Mouse (Mus musculus) liver, embryonic 16.5 days (tissue): Measurements from ENCODE around the gene Samd4b. TPM values are rescaled to one million over a fixed set of nuclear protein-coding genes. Genes with fewer than 3 reads are reported as not detected.
A peak's percentile ranks its signal among the peaks of the same experiment; 100 is the strongest.

ENCODE experiments used
- ATAC-seq: fragments of 200-750 bp; cut with Nextera tagmentation; 2 replicates; pipeline ENCODE4 v1.8.0; 2017; ENCODE audit warnings: low read depth, mild to moderate bottlenecking, moderate number of reproducible peaks, moderate library complexity
- H3K27ac ChIP-seq: fragments of 300-500 bp; sonication (generic); 2 replicates; pipeline ENCODE4 v1.5.1; 2014; ENCODE audit warnings: mild to moderate bottlenecking, low read length
- H3K27me3 ChIP-seq: fragments of 300-500 bp; sonication (generic); 2 replicates; pipeline ENCODE4 v1.6.1; 2014; ENCODE audit warnings: low read depth, low read length, mixed read lengths; ENCODE audit not compliant: control insufficient read depth, insufficient read depth
- H3K36me3 ChIP-seq: fragments of 300-500 bp; sonication (generic); 2 replicates; pipeline ENCODE4 v1.6.1; 2014; ENCODE audit warnings: mild to moderate bottlenecking; ENCODE audit not compliant: control insufficient read depth, insufficient read depth
- H3K4me1 ChIP-seq: fragments of 300-500 bp; sonication (generic); 2 replicates; pipeline ENCODE4 v1.6.1; 2014; ENCODE audit warnings: low read depth, low read length, mixed read lengths; ENCODE audit not compliant: control insufficient read depth
- H3K4me2 ChIP-seq: fragments of 300-500 bp; sonication (generic); 2 replicates; pipeline ENCODE4 v1.6.1; 2014; ENCODE audit warnings: low read depth, low read length, mixed read lengths
- H3K4me3 ChIP-seq: fragments of 300-500 bp; sonication (generic); 2 replicates; pipeline ENCODE4 v1.5.1; 2014; ENCODE audit warnings: low read depth, mild to moderate bottlenecking, low read length
- H3K9ac ChIP-seq: fragments of 300-500 bp; sonication (generic); 2 replicates; pipeline ENCODE4 v1.6.1; 2014; ENCODE audit warnings: low read depth, low read length
- H3K9me3 ChIP-seq: fragments of 300-500 bp; sonication (generic); replicated peaks from 2 replicates; pipeline ENCODE4 v1.6.1; 2016; ENCODE audit warnings: low read length; ENCODE audit not compliant: control insufficient read depth
- WGBS: fragments of 180-500 bp; shearing (Covaris S2); extraction: QIAGEN DNeasy Blood & Tissue Kit; methylation state at CpG from one replicate; pipeline ENCODE4 v1.1.7; 2014; ENCODE audit not compliant: insufficient replicate concordance; 5-methylcytosine and 5-hydroxymethylcytosine counted together
- polyA plus RNA-seq: library from polyadenylated mRNA; unstranded; fragments of >200 nt; fragmentation: Nextera tagmentation; extraction: Ambion mirVana; gene quantifications from 2 replicates; pipeline ENCODE4 v1.2.1, GENCODE M21; 2015

Samd4b gene
- polyA plus RNA-seq, 1 experiment from 2014 or later, result 3.5 TPM

DNA sequence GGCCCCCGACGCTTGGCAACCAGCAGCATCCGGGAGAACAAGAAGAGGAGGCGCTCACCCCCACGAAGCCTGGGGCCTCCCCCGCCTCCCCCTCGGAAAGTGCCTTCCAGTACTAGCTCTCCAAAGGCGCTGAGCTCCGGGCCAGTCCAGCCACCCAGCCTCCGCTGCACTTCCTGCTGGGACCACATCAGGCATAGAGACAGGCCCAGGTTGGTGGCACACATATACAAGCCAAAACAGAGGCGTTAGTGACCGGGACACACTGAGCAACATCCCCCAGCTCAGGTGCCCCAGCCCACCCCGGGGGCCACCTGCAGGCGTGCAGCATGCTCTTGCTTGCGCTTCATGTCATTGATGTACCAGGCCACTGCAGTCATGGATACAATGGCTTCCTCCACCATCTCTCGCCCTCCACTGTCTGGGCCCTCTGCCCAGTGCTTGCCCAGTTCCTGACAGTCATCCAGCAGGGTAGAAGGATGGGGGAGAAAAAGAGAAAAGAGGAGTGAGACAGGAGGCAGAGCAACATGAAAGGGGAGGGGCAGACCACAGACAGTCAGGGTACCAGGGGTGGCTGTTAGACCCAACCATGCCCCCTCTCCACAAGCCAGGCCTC is 230.2 kb downstream of the Samd4b start:
- Histone ChIP-seq H3K36me3 (no peaks in the 10 kb centered on the region), H3K9ac (no peak overlapping the region), H3K4me2 (no peak overlapping the region), H3K9me3 (no peaks in the 10 kb centered on the region), H3K4me3 (no peak overlapping the region), H3K4me1 (peaks cover 14% of the 10 kb centered on the region), H3K27ac (no peak overlapping the region), H3K27me3 (peaks cover 7% of the 10 kb centered on the region)
- 74% methylated on average over 16 of the region's 16 CpGs for WGBS
- ATAC-seq, result no peak

DNA sequence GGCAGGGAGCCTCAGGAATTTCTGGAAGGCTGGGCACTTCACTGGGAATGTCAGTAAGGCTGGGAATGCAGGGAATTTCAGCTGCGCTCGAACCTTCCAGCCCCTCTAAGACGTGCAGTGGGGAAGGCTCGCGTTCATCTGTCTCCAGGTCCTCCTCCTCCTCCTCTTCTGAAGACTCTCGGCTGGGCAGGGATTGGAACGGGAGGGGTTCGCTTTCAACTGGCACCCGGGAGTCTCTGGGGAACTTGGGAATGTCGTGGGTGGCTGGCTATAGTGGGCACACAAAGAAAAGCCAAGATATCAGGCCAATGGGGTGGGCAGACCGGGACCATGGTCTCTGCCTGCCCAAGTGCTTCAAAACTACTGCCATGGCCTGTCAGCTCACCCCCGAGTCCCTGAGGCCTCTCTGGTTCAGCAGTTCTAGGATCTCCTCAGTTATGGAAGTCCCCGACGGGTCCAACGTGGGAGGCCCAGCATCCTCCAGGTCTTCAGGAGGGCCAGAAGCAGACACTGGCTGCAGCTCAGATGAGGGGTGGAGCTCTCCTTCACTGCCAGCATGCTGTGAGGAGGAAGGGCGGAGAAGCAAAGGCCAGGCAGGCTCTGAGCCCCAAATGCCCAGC is 235.4 kb downstream of the Samd4b start:
- no peak overlapping the region for H3K4me2 ChIP-seq
- WGBS, result 74% methylated on average over 16 of the region's 16 CpGs
- H3K9ac ChIP-seq, result no peak overlapping the region
- no peak overlapping the region for H3K4me3 ChIP-seq
- no peak for ATAC-seq
- H3K4me1 ChIP-seq, result peaks cover 2% of the 10 kb centered on the region
- no peaks in the 10 kb centered on the region for H3K36me3 ChIP-seq
- H3K27me3 ChIP-seq, result no peaks in the 10 kb centered on the region
- no peak overlapping the region for H3K27ac ChIP-seq
- H3K9me3 ChIP-seq, result no peaks in the 10 kb centered on the region

DNA sequence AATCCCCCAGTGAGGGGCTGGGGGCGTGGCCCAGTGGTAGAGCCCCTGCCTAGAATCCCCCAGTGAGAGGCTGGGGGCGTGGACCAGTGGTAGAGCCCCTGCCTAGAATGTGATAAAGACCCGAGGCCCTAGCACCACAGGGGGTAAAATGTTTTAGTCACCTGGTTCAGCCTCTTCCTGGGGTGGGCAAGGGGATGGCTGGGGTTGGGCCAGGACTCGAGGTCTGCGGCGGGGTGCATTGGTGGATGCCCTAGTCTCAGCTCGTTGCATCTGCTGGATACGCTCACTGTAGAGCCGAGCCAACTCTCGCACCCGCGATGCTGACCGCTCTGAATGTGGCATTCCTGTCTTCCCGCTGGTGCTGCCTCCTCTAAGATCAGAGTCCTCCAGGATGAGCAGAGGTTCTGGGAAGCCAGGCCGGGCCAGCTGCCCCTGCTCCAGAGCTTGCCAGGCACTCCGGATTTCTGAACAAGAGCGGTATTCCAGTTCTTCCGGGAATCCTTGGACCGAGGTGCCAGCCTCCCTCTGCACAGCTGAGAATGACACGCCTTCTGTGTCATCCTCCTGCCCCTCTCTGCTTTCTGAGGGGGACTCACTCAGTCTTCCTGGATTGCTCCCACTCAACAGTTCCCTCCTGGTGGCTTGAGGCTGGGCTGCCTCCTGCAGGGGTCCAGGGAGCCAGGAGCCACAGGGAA is 236.2 kb downstream of the Samd4b start:
- ATAC-seq, result no peak
- H3K4me3 ChIP-seq, result no peak overlapping the region
- peaks cover 9% of the 10 kb centered on the region for H3K4me1 ChIP-seq
- no peaks in the 10 kb centered on the region for H3K36me3 ChIP-seq
- no peaks in the 10 kb centered on the region for H3K27me3 ChIP-seq
- WGBS, result 79% methylated on average over 20 of the region's 20 CpGs
- H3K27ac ChIP-seq, result no peak overlapping the region
- no peak overlapping the region for H3K9ac ChIP-seq
- no peaks in the 10 kb centered on the region for H3K9me3 ChIP-seq
- H3K4me2 ChIP-seq, result no peak overlapping the region

DNA sequence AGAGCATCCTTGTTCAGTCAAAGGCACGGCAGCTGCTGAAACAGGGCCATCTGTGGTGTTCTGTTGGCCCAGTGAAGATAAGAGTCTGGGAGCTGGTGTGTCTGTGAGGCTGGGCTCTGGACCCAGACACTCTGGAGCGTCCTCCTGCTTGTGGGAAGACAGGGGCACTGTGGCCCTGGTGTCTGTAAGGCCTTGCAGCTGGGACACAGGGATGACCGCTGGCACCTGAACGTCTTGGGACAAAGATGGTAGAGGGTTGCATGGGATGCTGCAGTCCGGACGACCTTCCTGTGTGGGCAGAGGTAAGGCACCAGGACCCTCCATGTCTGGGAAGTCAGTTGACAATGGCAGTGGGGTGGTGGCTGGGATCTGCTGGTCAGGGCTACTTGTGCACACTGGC is 237.7 kb downstream of the Samd4b start:
- H3K4me2 ChIP-seq, result no peak overlapping the region
- H3K27ac ChIP-seq, result no peak overlapping the region
- H3K4me1 ChIP-seq, result peaks cover 12% of the 10 kb centered on the region
- H3K9ac ChIP-seq, result no peak overlapping the region
- H3K9me3 ChIP-seq, result no peaks in the 10 kb centered on the region
- no peak overlapping the region for H3K4me3 ChIP-seq
- no peaks in the 10 kb centered on the region for H3K36me3 ChIP-seq
- 71% methylated on average over 6 of the region's 6 CpGs for WGBS
- no peak for ATAC-seq
- H3K27me3 ChIP-seq, result no peaks in the 10 kb centered on the region

DNA sequence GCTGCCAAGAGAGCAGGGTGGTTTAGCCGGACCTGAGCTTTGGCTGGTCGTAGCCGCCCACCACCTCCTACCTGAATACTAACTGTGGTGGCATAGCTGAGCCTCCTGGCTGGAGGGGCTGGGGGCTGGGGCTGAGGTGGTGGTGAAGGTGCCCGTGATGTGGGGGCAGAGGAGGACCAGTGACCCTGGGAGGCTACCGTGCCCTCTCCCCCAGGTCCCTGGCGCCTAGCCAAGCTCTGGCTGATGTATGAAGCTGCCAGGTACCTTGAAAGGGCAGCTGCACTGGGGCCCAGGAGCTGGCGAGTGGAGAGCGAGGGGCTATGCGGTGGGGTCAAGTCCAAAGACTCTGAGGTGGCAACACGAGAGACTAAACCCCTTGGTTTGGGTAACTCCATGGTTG is 238.1 kb downstream of the Samd4b start:
- no peaks in the 10 kb centered on the region for H3K27me3 ChIP-seq
- 78% methylated on average over 10 of the region's 10 CpGs for WGBS

DNA sequence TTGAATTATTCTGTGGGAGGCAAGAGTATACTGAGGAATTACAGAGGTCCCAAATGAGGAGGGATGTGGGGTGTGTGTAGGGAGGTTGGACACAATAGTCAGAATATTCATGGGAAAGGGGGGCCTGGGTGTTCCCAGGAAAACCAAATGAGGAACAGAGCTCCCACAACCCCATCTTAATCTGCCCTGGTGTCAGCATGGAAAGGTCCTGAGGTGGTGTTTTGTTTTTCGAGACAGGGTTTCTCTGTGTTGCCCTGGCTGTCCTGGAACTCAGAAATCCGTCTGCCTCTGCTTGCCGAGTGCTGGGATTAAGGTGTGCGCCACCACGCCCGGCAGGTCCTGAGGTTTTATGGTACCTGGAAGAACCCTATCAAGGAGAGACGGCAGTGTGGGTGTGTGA is 239.5 kb downstream of the Samd4b start:
- Histone ChIP-seq H3K4me2 (no peak overlapping the region), H3K4me3 (no peak overlapping the region), H3K36me3 (peaks cover 10% of the 10 kb centered on the region), H3K9me3 (no peaks in the 10 kb centered on the region), H3K27me3 (no peaks in the 10 kb centered on the region), H3K4me1 (peaks cover 12% of the 10 kb centered on the region), H3K27ac (peak overlapping the region; percentile 16), H3K9ac (no peak overlapping the region)
- ATAC-seq, result no peak
- WGBS, result 62% methylated on average over 7 of the region's 7 CpGs

More for the DNA sequence above, 238.1 kb downstream of the Samd4b start:
- H3K9me3 ChIP-seq, result no peaks in the 10 kb centered on the region
- no peak overlapping the region for H3K4me3 ChIP-seq
- no peak for ATAC-seq
- H3K27ac ChIP-seq, result no peak overlapping the region
- no peak overlapping the region for H3K4me2 ChIP-seq
- H3K4me1 ChIP-seq, result peaks cover 12% of the 10 kb centered on the region
- H3K36me3 ChIP-seq, result no peaks in the 10 kb centered on the region
- no peak overlapping the region for H3K9ac ChIP-seq

DNA sequence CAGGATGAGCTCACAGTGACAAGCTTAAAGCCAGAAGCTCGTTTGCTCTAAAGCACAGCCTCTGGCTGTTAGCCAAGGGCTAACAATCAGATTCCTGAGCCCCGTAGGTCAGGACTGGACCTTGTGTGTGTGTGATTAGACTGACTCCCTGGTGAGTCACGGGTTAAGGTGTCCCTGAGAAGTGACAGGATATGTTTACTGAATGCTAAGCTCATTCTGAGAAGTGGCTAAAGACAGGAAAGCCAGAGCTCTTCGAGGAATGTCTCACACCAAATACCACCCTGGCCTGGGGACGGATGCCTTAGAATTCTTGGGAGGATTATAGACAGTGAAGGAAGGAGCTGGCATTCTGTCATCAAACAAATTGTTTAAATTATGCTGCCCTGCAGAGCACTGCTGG is 240.0 kb downstream of the Samd4b start:
- H3K4me3 ChIP-seq, result no peak overlapping the region
- H3K9ac ChIP-seq, result no peak overlapping the region
- peak overlapping the region; percentile 21 for H3K4me2 ChIP-seq
- H3K9me3 ChIP-seq, result no peaks in the 10 kb centered on the region
- peak; percentile 57 for ATAC-seq
- 14% methylated on average over 5 of the region's 5 CpGs for WGBS
- no peaks in the 10 kb centered on the region for H3K27me3 ChIP-seq
- H3K36me3 ChIP-seq, result peaks cover 14% of the 10 kb centered on the region
- peak overlapping the region; percentile 16 for H3K27ac ChIP-seq
- H3K4me1 ChIP-seq, result peaks cover 17% of the 10 kb centered on the region

DNA sequence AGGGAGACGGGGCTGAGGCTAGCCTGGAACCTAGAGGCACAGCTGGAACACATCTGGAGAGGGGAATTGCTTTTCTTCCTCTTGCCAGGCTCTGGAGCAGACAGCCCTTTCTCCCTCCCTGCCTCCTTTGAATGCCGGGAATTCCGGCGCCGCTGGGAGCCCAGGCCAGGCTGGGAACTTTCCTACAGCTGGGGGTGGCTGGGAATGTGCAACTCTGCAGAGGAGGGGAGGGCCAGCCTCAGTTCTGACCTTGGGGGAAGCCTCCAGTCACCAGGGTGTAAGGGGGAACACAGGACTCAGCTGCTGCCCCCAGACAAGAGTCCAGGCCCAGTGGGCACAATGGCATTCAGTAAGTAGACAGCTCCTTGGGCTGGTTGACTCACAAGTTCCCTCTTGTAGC is 241.0 kb downstream of the Samd4b start:
- Histone ChIP-seq H3K36me3 (peaks cover 21% of the 10 kb centered on the region), H3K4me2 (no peak overlapping the region)
- peak; percentile 16; the same call in 1 of the 2 replicates for ATAC-seq

DNA sequence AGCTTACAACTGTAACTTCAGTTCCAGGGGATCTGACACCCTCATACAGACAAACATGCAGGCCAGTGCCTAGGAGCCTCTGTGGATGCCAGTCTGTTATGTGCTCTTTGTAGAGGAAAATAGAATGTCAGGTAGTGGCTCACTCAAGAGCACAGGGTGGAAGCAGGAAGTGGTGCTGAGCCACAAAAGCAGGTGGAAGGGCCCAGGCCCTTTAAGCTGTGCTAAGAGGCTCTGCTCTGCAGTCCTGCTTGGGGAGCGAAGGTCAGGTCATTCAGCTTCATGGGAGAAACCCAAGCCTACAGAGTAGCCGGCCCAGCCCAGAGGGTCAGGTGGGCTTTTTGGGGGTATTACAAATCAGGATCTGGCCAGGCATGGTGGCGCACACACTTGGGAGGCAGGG is 242.7 kb downstream of the Samd4b start:
- 81% methylated on average over 3 of the region's 3 CpGs for WGBS
- Histone ChIP-seq H3K27me3 (no peaks in the 10 kb centered on the region), H3K4me1 (peaks cover 31% of the 10 kb centered on the region), H3K27ac (no peak overlapping the region), H3K4me3 (no peak overlapping the region), H3K36me3 (peaks cover 25% of the 10 kb centered on the region), H3K4me2 (no peak overlapping the region), H3K9ac (no peak overlapping the region), H3K9me3 (no peaks in the 10 kb centered on the region)
- no peak for ATAC-seq

More for the DNA sequence above, 241.0 kb downstream of the Samd4b start:
- Histone ChIP-seq H3K9ac (no peak overlapping the region), H3K9me3 (no peaks in the 10 kb centered on the region), H3K27me3 (no peaks in the 10 kb centered on the region), H3K4me1 (peaks cover 22% of the 10 kb centered on the region), H3K27ac (peak overlapping the region; percentile 16), H3K4me3 (no peak overlapping the region)
- 47% methylated on average over 5 of the region's 5 CpGs for WGBS
